Mouse (Mus musculus) lung, embryonic 14.5 days (tissue): ENCODE measurements around the gene Ttc21b. TPM values are rescaled to one million over a fixed set of nuclear protein-coding genes. Genes with fewer than 3 reads are reported as not detected.
"Not testable (repeated sequence)": the region's sequence is repeated elsewhere in the genome, so short reads cannot be mapped to it uniquely, and the experiment has no call there.

Experiments used
- ATAC-seq: fragments of 200-750 bp; cut with Nextera tagmentation; 2 replicates; pipeline ENCODE4 v1.8.0; 2017; ENCODE audit warnings: mild to moderate bottlenecking, moderate TSS enrichment, moderate library complexity; ENCODE audit not compliant: insufficient read depth
- DNase-seq: peaks from one replicate; pipeline ENCODE4 v3.0.0-alpha.2; 2015
- H3K27ac ChIP-seq: fragments of 300-500 bp; sonication (generic); 2 replicates; pipeline ENCODE4 v1.5.1; 2014; ENCODE audit warnings: low read depth, mild to moderate bottlenecking, moderate library complexity
- H3K27me3 ChIP-seq: fragments of 300-500 bp; sonication (generic); 2 replicates; pipeline ENCODE4 v1.6.1; 2014; ENCODE audit warnings: low read length, control low read depth; ENCODE audit not compliant: insufficient read depth
- H3K36me3 ChIP-seq: fragments of 300-500 bp; sonication (generic); 2 replicates; pipeline ENCODE4 v1.6.1; 2014; ENCODE audit warnings: control low read depth; ENCODE audit not compliant: insufficient read depth
- H3K4me1 ChIP-seq: fragments of 300-500 bp; sonication (generic); 2 replicates; pipeline ENCODE4 v1.6.1; 2014; ENCODE audit warnings: antibody characterized with exemption, control low read depth; ENCODE audit not compliant: insufficient read depth
- H3K4me2 ChIP-seq: fragments of 300-500 bp; sonication (generic); 2 replicates; pipeline ENCODE4 v1.6.1; 2014; ENCODE audit warnings: mild to moderate bottlenecking
- H3K4me3 ChIP-seq: fragments of 300-500 bp; sonication (generic); 2 replicates; pipeline ENCODE4 v1.5.1; 2014; ENCODE audit warnings: low read depth, low read length
- H3K9ac ChIP-seq: fragments of 300-500 bp; sonication (generic); 2 replicates; pipeline ENCODE4 v1.6.1; 2014
- H3K9me3 ChIP-seq: fragments of 300-500 bp; sonication (generic); 2 replicates; pipeline ENCODE4 v1.6.1; 2016; ENCODE audit warnings: low read depth, low read length, control low read depth
- CTCF ChIP-seq: IDR thresholded peaks from 2 replicates; pipeline ENCODE4 v1.5.1; 2016; ENCODE audit warnings: antibody characterized with exemption, low read depth
- WGBS: fragments of 180-500 bp; shearing (Covaris S2); extraction: QIAGEN DNeasy Blood & Tissue Kit; methylation state at CpG from one replicate; pipeline ENCODE4 v1.1.7; 2014; 5-methylcytosine and 5-hydroxymethylcytosine counted together
- polyA plus RNA-seq: library from polyadenylated mRNA; unstranded; fragments of >200 nt; fragmentation: Nextera tagmentation; extraction: Ambion mirVana; gene quantifications from 2 replicates; pipeline ENCODE4 v1.2.1, GENCODE M21; 2014

The Ttc21b gene
- polyA plus RNA-seq, 1 experiment from 2014 or later = 16.2 TPM

DNA sequence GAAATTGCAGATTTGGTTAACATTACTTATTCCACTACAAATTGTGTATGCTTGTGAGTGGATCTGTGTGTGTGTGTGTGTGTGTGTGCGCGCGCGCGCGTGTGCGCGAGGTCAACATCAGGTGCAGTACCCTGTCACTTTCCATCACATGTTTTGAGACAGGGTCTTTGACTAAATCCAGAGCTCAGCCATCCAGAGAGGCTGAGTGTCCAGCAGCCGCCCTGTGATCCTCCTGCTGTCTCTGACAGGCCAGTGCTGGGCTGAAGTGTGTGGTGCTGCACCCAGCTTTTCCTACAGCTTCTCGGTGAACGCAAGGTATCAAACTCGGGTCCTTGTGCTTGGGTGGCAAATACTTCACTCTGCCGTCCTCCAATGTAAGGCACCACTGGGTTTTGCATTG lies 47.1 kb downstream of the Ttc21b start:
- Histone ChIP-seq H3K4me3 (no peak overlapping the region), H3K36me3 (peaks cover 25% of the 10 kb centered on the region), H3K27ac (no peak overlapping the region), H3K9me3 (no peaks in the 10 kb centered on the region), H3K4me1 (no peaks in the 10 kb centered on the region), H3K27me3 (no peaks in the 10 kb centered on the region), H3K4me2 (no peak overlapping the region), H3K9ac (no peak overlapping the region)
- DNase-seq (no peak), ATAC-seq (peak; percentile 56; the same call in 1 of the 2 replicates)
- 95% methylated on average over 13 of the region's 13 CpGs for WGBS
- TF ChIP-seq CTCF = no peak

DNA sequence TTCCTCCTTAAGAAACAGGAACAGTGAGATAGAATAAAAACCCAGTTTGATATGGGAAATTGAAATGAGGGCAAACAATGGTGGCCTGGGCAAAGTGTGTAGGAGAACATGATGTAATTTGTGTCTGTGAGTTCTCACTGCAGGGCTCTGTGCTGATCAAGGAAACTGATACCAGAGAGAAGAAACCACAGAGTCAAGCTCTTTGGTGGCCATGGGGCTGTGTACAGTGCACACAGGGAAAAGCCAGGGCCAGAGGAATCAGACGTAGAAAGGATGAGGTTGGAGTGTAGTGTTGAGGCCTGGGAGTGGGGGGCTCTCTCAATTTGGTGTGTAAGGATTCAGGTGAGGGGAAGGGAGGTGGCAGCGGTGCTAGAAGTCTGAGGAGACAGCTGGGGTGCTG lies 49.6 kb downstream of the Ttc21b start:
- Histone ChIP-seq H3K27me3 (no peaks in the 10 kb centered on the region), H3K9me3 (no peaks in the 10 kb centered on the region), H3K4me2 (no peak overlapping the region), H3K9ac (no peak overlapping the region), H3K27ac (no peak overlapping the region), H3K36me3 (peaks cover 22% of the 10 kb centered on the region), H3K4me1 (no peaks in the 10 kb centered on the region), H3K4me3 (no peak overlapping the region)
- ATAC-seq = no peak
- 86% methylated on average over 2 of the region's 2 CpGs for WGBS
- no peak for TF ChIP-seq CTCF
- DNase-seq = no peak

DNA sequence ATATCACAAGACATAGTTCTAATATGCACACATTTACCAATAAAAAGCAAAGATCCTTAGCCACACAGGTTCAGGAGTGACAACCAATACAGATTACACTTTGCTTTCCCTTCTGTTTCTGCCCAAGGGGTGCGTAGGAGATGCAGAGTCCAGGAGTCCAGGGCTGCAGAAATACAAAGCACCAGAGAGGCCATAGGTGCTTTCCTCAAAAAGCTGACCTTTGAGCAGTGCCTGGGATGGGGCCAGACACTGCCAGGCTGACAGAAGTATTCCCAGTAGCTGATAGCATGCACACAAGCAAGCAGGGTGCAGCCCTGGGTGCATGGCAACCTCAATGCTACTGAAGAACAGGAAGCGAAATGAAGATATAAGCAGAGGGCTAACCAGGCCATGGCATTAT lies 52.2 kb downstream of the Ttc21b start:
- no peak overlapping the region for H3K27ac ChIP-seq
- 91% methylated on average over 2 of the region's 2 CpGs for WGBS

DNA sequence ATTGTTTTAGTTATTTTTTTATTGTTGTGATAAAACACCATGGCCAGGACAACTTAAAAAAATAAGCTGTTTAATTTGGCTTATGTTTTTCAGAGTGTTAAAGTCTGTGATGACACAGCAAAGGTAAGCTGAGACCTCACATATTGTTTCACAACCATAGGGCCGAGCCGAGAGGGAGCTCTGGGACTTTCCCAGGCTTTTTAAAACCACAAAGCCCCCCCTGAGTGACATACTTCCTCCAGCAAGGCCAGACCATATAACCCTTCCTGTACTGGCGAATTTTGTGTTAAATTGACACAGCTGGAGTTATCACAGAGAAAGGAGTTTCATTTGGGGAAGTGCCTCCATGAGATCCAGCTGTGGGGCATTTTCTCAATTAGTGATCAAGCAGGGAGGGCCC lies 56.2 kb downstream of the Ttc21b start:
- DNase-seq (no peak), ATAC-seq (no peak)
- H3K9ac ChIP-seq = no peak overlapping the region
- H3K27me3 ChIP-seq = no peaks in the 10 kb centered on the region
- H3K27ac ChIP-seq = no peak overlapping the region
- no peaks in the 10 kb centered on the region for H3K9me3 ChIP-seq
- no peak overlapping the region for H3K4me2 ChIP-seq
- no peaks in the 10 kb centered on the region for H3K4me1 ChIP-seq
- TF ChIP-seq CTCF = no peak
- WGBS = 56% methylated on average over 3 of the region's 3 CpGs
- no peak overlapping the region for H3K4me3 ChIP-seq
- H3K36me3 ChIP-seq = peaks cover 15% of the 10 kb centered on the region; the same call in 1 of the 2 replicates

More for the DNA sequence above, 52.2 kb downstream of the Ttc21b start:
- H3K9me3 ChIP-seq = no peaks in the 10 kb centered on the region
- H3K4me1 ChIP-seq = no peaks in the 10 kb centered on the region
- H3K9ac ChIP-seq = no peak overlapping the region
- no peak overlapping the region for H3K4me2 ChIP-seq
- DNase-seq (no peak), ATAC-seq (no peak)
- TF ChIP-seq CTCF = no peak
- peaks cover 25% of the 10 kb centered on the region for H3K36me3 ChIP-seq
- H3K27me3 ChIP-seq = no peaks in the 10 kb centered on the region
- H3K4me3 ChIP-seq = no peak overlapping the region

DNA sequence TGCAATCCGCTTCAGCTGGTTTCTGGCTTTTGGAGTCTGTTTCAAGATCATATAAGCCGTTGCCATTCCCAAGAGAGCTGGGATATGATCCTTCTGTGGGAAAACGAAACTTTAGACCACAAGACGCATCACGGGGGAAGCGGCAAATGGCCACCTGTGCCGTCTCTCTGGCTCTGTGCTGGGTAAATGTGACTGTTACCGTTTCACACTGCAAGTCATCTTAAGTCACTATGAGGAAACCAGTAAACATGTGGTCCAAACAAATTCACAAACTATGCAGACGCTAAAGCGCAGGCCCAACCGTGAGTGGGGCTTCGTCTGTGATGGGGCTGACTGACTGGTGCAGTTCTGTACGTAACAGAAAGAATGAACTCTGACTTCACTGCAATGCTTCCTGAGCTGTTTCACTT lies 64.7 kb downstream of the Ttc21b start:
- TF ChIP-seq CTCF = no peak
- Histone ChIP-seq H3K27me3 (no peaks in the 10 kb centered on the region), H3K9ac (no peak overlapping the region), H3K4me3 (no peak overlapping the region), H3K4me1 (no peaks in the 10 kb centered on the region), H3K36me3 (peaks cover 4% of the 10 kb centered on the region; the same call in 1 of the 2 replicates), H3K27ac (no peak overlapping the region), H3K9me3 (no peaks in the 10 kb centered on the region), H3K4me2 (no peak overlapping the region)
- 84% methylated on average over 13 of the region's 13 CpGs for WGBS
- ATAC-seq (no peak), DNase-seq (no peak)

DNA sequence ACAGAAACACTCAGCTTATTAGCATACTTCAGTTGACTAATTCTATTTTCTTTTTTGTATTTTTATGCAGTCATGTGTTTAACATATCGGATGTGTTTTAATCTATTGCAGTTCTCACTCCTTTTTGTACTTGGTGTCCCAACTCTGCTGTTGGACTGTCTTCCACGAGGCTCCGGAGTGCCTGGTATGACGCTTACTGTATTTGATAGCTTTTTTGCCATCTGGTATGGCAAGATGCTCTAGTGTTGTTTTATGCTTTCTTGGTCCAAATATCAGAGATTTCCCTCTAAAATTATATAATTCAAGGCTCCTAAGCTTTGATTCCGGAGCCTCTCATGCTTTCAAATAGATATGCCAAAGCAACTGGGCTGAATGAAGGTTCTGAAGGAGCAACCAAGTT lies 66.3 kb downstream of the Ttc21b start:
- no peaks in the 10 kb centered on the region for H3K27me3 ChIP-seq
- no peak overlapping the region for H3K4me3 ChIP-seq
- no peak overlapping the region for H3K9ac ChIP-seq
- no peaks in the 10 kb centered on the region for H3K9me3 ChIP-seq
- DNase-seq (no peak), ATAC-seq (no peak)
- H3K4me1 ChIP-seq = no peaks in the 10 kb centered on the region
- no peak for TF ChIP-seq CTCF
- 94% methylated on average over 5 of the region's 5 CpGs for WGBS
- peaks cover 4% of the 10 kb centered on the region; the same call in 1 of the 2 replicates for H3K36me3 ChIP-seq
- no peak overlapping the region for H3K27ac ChIP-seq
- H3K4me2 ChIP-seq = no peak overlapping the region

DNA sequence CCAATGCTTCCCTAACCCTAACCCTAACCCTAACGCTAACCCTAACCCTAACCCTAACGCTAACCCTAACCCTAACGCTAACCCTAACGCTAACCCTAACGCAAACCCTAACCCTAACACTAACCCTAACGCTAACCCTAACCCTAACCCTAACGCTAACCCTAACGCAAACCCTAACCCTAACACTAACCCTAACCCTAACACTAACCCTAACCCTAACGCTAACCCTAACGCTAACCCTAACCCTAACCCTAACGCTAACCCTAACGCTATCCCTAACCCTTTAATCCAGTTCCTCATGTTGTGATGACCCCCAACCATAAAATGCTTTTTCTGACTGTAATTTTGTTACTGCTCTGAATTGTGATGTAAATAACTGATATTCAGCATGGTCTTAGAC lies 67.2 kb downstream of the Ttc21b start:
- not testable (repeated sequence) for H3K4me1 ChIP-seq, ATAC-seq, H3K9me3 ChIP-seq, H3K9ac ChIP-seq, H3K27ac ChIP-seq, H3K36me3 ChIP-seq, H3K4me2 ChIP-seq, H3K4me3 ChIP-seq, H3K27me3 ChIP-seq
- 97% methylated on average over 12 of the region's 12 CpGs for WGBS
- DNase-seq = peak; percentile 64

DNA sequence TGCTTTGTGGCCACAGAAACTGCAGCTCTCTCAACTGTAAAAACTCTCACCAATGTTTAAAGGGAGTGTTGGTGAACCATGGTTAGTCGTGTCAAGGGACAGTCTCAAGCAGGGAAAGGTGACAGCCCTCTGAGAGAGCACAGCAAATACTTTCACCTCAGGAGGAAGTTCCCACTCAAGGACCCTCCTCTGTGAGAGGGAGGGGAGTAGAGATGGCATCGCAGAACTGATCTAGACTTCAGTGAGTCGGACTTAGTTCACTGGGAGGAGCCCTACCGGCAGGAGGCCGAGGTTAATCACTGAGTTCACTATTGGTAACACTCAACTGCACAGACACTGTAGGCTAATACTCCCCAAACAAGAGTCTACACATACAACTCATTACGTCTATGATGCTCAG lies 68.9 kb downstream of the Ttc21b start:
- Histone ChIP-seq H3K4me2 (no peak overlapping the region), H3K27ac (no peak overlapping the region), H3K9ac (no peak overlapping the region), H3K9me3 (no peaks in the 10 kb centered on the region), H3K36me3 (peaks cover 4% of the 10 kb centered on the region; the same call in 1 of the 2 replicates), H3K27me3 (no peaks in the 10 kb centered on the region), H3K4me3 (no peak overlapping the region), H3K4me1 (no peaks in the 10 kb centered on the region)
- TF ChIP-seq CTCF = no peak
- WGBS = 63% methylated on average over 6 of the region's 6 CpGs
- DNase-seq (no peak), ATAC-seq (no peak)
